Mouse (Mus musculus) small intestine, adult 10 weeks (tissue): ENCODE measurements around the gene Gjc1. TPM values are rescaled to one million over a fixed set of nuclear protein-coding genes. Genes with fewer than 3 reads are reported as not detected.

ENCODE experiments used
- polyA plus RNA-seq: library from polyadenylated mRNA; stranded (reverse); fragments of 350-450 nt; fragmentation: Illumina TruSeq; extraction: RNeasy Lipid Tissue Mini Kit (QIAGEN cat#74804); gene quantifications from one replicate; pipeline ENCODE4 v1.2.3, GENCODE M21; 2014; ENCODE audit warnings: low replicate concordance

The Gjc1 gene
- 6.4 TPM for polyA plus RNA-seq

GRCm38 (mm10) chr11:102819021-102819782, at the start of gene Gjc1:
Gene Gjc1, minus strand, starts transcription at chr11:102819700.

GRCm38 (mm10) chr11:102835549-102835948, 16.0 kb upstream of the Gjc1 start, which contains the start of gene Higd1b:
Gene Higd1b, plus strand, starts transcription at chr11:102835849.

GRCm38 (mm10) chr11:102761309-102762210, 57.9 kb downstream of the Gjc1 start, which contains the start of gene Adam11:
Gene Adam11, plus strand, starts transcription at chr11:102761439.

Other genes with a start within 250 kb of the Gjc1 start
- 2.2 TPM for gene Gm11627, start 240.2 kb downstream of the Gjc1 start, polyA plus RNA-seq
- gene Fzd2, start 215.3 kb downstream of the Gjc1 start, polyA plus RNA-seq: 0.82 TPM
- gene Meioc, start 156.0 kb downstream of the Gjc1 start, polyA plus RNA-seq: not detected
- gene Ccdc43, start 121.9 kb downstream of the Gjc1 start, polyA plus RNA-seq: 28.0 TPM
- 0.07 TPM for gene Adam11, start 58.3 kb downstream of the Gjc1 start, polyA plus RNA-seq
- gene Higd1b, start 16.1 kb upstream of the Gjc1 start, polyA plus RNA-seq: not detected
- 19.1 TPM for gene Eftud2, start 61.3 kb upstream of the Gjc1 start, polyA plus RNA-seq
- not detected for gene Ccdc103, start 61.5 kb upstream of the Gjc1 start, polyA plus RNA-seq
- gene Fam187a, start 65.5 kb upstream of the Gjc1 start, polyA plus RNA-seq: not detected
- gene Gfap, start 81.2 kb upstream of the Gjc1 start, polyA plus RNA-seq: not detected
- 0.67 TPM for gene Kif18b, start 105.4 kb upstream of the Gjc1 start, polyA plus RNA-seq
- not detected for gene C1ql1, start 127.0 kb upstream of the Gjc1 start, polyA plus RNA-seq
- gene Nmt1, start 208.5 kb upstream of the Gjc1 start, polyA plus RNA-seq: 7.2 TPM
- 3.3 TPM for gene Dcakd, start 208.6 kb upstream of the Gjc1 start, polyA plus RNA-seq